Mouse (Mus musculus) kidney, adult 2 months (tissue): ENCODE results near the gene Prtn3.

ENCODE experiments used
- CTCF ChIP-seq: fragments of 200-500 bp; conservative IDR thresholded peaks from 2 replicates; pipeline ENCODE4 v1.5.1; 2011; ENCODE audit warnings: low read depth, mild to moderate bottlenecking, control low read depth, low read length, moderate library complexity, mixed read lengths; ENCODE audit not compliant: insufficient read depth, insufficient read length
- POLR2A ChIP-seq: fragments of 200-500 bp; IDR thresholded peaks from one replicate; pipeline ENCODE4 v1.6.1; 2011; ENCODE audit warnings: low read depth, low read length, control low read depth

GRCm38 (mm10) chr10:79857894-79858293 lies 16.4 kb upstream of the Prtn3 start:
- no peak for TF ChIP-seq CTCF
- TF ChIP-seq POLR2A, result no peak
